Mouse (Mus musculus) mouse embryonic stem cell (cell line): ENCODE measurements around the gene Setd3.
"Not testable (repeated sequence)": the region's sequence is repeated elsewhere in the genome, so short reads cannot be mapped to it uniquely, and the experiment has no call there.

Experiments
- in situ Hi-C, 2 experiments: fragments of 300-500 bp; cut with MboI; formaldehyde crosslinking; loops; 1 replicate in 1 of 2; 3 replicates in 1 of 2; pipeline ENCODE4 v1.14.3; 2019 to 2020; ENCODE audit warnings: low sequenced_read_pairs in 2 of 2, low pct_unique_long_range_greater_than_20kb in 1 of 2, mixed read lengths in 1 of 2; ENCODE audit not compliant: unreplicated experiment in 1 of 2

Setd3 gene

GRCm38 (mm10) chr12:108109732-108110131 is 69.4 kb downstream of the Setd3 start:
- in situ Hi-C loops: no loop called here

- in situ Hi-C loops: not testable (repeated sequence)
Observed at GRCm38 (mm10) chr12:108108591-108108990, 70.5 kb downstream of the Setd3 start.

GRCm38 (mm10) chr12:108103292-108103691 is 75.8 kb downstream of the Setd3 start:
- in situ Hi-C loops: no loop called here

- in situ Hi-C loops: no loop called here
Observed at GRCm38 (mm10) chr12:108102119-108102518, 77.0 kb downstream of the Setd3 start.

GRCm38 (mm10) chr12:108100181-108100580 is 78.9 kb downstream of the Setd3 start:
- in situ Hi-C loops: no loop called here

GRCm38 (mm10) chr12:108098201-108098980 is 80.7 kb downstream of the Setd3 start:
- in situ Hi-C loops: no loop called here

GRCm38 (mm10) chr12:108097643-108098042 is 81.5 kb downstream of the Setd3 start:
- in situ Hi-C loops: no loop called here

GRCm38 (mm10) chr12:108088253-108088652 is 90.9 kb downstream of the Setd3 start:
- in situ Hi-C loops: no loop called here

GRCm38 (mm10) chr12:108087489-108087888 is 91.6 kb downstream of the Setd3 start:
- in situ Hi-C loops: no loop called here

- in situ Hi-C loops: no loop called here
Observed at GRCm38 (mm10) chr12:108078122-108078752, 100.9 kb downstream of the Setd3 start.

- in situ Hi-C loops: no loop called here
Observed at GRCm38 (mm10) chr12:108072907-108073306, 106.2 kb downstream of the Setd3 start.

- in situ Hi-C loops: no loop called here
Observed at GRCm38 (mm10) chr12:108070685-108071662, 108.1 kb downstream of the Setd3 start.

GRCm38 (mm10) chr12:108069504-108069903 is 109.6 kb downstream of the Setd3 start:
- in situ Hi-C loops: no loop called here

GRCm38 (mm10) chr12:108067811-108068375 is 111.2 kb downstream of the Setd3 start:
- in situ Hi-C loops: no loop called here

- in situ Hi-C loops: no loop called here
Observed at GRCm38 (mm10) chr12:108067231-108067630, 111.9 kb downstream of the Setd3 start.

- in situ Hi-C loops: no loop called here
Observed at GRCm38 (mm10) chr12:108064396-108064998, 114.6 kb downstream of the Setd3 start.

GRCm38 (mm10) chr12:108063986-108064385 is 115.1 kb downstream of the Setd3 start:
- in situ Hi-C loops: no loop called here

GRCm38 (mm10) chr12:108062137-108062536 is 117.0 kb downstream of the Setd3 start:
- in situ Hi-C loops: no loop called here
